Mouse (Mus musculus) central nervous system, embryonic 18 days (tissue): Measurements from ENCODE around the gene Dcaf12. TPM values are rescaled to one million over a fixed set of nuclear protein-coding genes. Genes with fewer than 3 reads are reported as not detected.

Experiments
- polyA plus RNA-seq: library from polyadenylated mRNA; depleted of rRNA; stranded (reverse); fragments of >200 nt; gene quantifications from 2 replicates; pipeline ENCODE4 v1.2.3, GENCODE M21; 2012; rRNA removed

The Dcaf12 gene
- 48.0 and 48.1 TPM in 2 replicates for polyA plus RNA-seq

DNA sequence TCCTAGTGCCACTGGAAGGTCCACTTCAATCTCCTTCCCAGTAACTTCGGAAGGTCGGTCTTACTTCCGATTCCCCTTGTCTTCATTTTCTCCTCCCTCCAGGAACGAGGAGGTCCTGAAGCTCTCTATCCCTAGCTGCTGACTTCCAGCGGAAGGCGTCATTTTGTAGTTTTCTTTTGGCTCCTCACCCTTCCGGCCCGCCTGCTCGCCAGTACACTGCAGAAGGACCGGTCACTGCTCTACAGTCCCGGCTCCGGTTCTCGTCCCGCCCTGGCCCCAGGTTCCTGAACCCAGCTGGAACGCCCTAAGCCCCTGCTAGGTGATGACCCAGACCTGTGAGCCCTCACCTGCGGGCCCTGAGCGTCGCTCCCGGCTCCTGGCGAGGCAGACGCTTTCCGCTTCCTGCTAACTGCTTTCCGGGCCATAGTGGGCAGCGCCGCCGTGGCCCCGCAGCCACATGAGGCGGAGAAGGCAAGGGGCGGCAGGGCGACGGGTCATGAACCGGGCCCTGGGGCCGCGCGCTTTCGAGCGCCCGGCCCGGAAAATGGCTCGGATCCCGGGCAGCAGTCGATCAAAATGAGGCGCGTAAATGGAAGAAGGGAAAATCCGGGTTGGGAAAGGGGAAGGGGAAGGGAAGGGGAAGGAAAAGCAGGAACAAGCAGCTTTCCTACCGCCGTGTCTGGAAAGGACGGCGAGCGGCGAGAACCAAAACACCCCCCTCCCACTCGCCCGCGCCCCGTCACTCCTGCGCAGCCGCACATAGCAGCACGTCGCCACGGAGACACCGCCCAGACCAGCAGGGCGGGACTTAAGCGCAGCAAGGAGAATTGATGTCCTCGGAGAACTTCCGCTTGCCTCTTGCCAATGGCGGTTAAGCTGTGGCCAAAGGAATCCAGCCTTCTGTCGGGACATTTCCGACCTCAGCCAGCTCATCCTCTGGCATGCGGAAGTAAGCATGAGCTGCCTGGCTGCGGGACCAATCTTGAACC is at the start of gene Dcaf12:
Dcaf12 (minus strand) TSS at position 749 of the 989 bp plus-strand sequence.

DNA sequence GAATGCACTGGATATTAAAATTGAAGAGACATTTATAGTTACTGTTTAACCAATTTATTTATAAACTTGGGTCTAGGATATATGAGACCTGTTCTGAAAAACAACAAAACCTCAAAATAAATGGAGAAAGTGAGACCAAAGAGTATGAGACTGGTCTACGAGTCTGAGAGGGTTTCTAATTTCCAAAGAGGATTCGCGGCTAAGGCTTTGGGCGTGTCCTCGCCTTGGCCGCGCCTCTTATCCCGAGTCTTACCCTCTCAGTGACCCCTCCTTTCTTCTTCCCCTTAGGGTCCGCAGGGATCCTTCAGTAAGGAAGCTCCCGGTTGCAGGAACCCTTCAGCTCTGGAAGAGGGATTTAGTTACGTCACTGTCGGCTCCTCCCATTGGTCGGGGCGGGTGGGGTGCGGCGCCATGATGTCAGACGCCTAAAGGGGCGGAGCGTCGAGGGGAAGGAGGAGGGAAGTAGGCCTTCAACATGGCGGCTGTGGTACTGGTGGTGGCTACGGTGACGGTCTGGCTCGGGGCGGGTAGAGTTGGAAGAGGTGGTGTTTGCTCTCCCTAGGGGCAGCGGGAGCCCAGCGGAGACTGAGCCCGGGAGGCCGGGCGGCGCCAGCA is 34.0 kb upstream of the Dcaf12 start, which contains the start of gene Ubap1:
Ubap1 (plus strand) TSS at position 413 of the 615 bp plus-strand sequence.

DNA sequence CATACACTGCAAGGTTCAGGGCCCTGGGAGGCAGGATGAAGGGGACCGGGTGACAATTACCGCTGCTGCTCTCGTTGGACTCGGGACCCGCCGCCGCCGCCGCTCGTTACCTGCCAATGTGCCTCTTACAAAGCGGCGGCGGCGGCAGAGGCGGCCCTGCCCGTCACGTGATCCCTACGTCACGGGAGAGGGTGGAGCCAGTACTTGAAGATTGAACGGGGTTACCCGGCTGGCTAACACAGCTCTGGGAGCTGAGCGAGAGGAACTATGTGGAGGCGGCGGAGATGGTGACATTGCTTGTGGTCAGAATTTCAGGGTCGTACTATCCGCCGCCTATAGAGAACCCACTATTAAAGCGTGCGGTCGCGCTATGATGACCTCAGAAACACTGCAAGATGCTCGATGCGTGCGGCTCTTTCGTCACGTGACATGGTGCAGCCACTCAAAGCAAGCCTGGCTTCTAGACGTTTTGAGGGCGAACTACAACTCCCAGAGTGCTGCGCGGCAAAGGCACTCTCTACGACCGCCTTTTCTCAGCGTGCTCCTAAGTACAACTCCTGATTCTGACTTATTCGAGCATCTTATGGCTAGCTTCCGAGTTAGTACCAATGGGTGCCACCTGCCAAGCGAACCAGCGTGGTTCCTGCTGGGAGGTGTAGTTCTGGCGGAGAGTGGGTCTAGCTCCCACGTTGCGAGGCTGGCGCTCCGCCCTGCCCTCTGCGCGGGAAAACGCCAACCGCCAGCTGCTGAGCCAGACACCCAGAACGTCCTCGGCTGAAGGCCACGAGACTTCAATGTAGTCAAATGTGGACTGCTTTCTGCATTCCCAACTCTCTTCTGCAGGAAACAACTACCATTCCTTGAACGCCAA is 39.5 kb downstream of the Dcaf12 start, which contains the start of gene Ubap2:
Ubap2 (minus strand) TSS at position 165 of the 871 bp plus-strand sequence.

Other genes with a start within 250 kb of the Dcaf12 start
- 0.47 and 1.5 TPM in 2 replicates for gene Aqp3, start 216.7 kb downstream of the Dcaf12 start, polyA plus RNA-seq
- 50.3 and 55.3 TPM in 2 replicates for gene Nol6, start 190.4 kb downstream of the Dcaf12 start, polyA plus RNA-seq
- 150 and 160 TPM in 2 replicates for gene Ube2r2, start 179.1 kb downstream of the Dcaf12 start, polyA plus RNA-seq
- gene Ubap2, start 39.7 kb downstream of the Dcaf12 start, polyA plus RNA-seq: 32.4 and 39.1 TPM in 2 replicates
- gene Ubap1, start 34.1 kb upstream of the Dcaf12 start, polyA plus RNA-seq: 43.7 and 48.9 TPM in 2 replicates
- gene Kif24, start 150.0 kb upstream of the Dcaf12 start, polyA plus RNA-seq: 2.0 and 2.1 TPM in 2 replicates
- 77.3 and 78.1 TPM in 2 replicates for gene Nudt2, start 150.3 kb upstream of the Dcaf12 start, polyA plus RNA-seq
- 7.1 and 8.6 TPM in 2 replicates for gene AI464131, start 188.2 kb upstream of the Dcaf12 start, polyA plus RNA-seq
- 12.6 and 14.2 TPM in 2 replicates for gene 1110017D15Rik, start 202.4 kb upstream of the Dcaf12 start, polyA plus RNA-seq